In genomic region chr10:70838147-70838546, GRCm38 (mm10) we compare ENCODE assay signal across 30 mouse cellular contexts.
"Had no signal": no experiment of that assay in that cellular context is flagged by ENCODE, and none has a peak within 500 bp of the region (broad histone marks: within the 10 kb centered on the region; RNA-seq: fewer than 3 reads in every experiment).

No protein-coding gene starts in this region.

- H3K4me1 ChIP-seq: limb, embryonic 10.5 days; limb, embryonic 12.5 days; limb, embryonic 13.5 days; limb, embryonic 15.5 days; liver, embryonic 12.5 days; liver, embryonic 13.5 days; liver, embryonic 15.5 days; lung, embryonic 15.5 days; megakaryocyte, embryonic 14.5 days; midbrain, embryonic 10.5 days; midbrain, embryonic 12.5 days; midbrain, embryonic 13.5 days; neural tube, embryonic 12.5 days had no signal

- H3K4me2 ChIP-seq: limb, embryonic 12.5 days; limb, embryonic 13.5 days; limb, embryonic 15.5 days; liver, embryonic 11.5 days; liver, embryonic 12.5 days; liver, embryonic 13.5 days; liver, embryonic 15.5 days; lung, embryonic 14.5 days; lung, embryonic 15.5 days; midbrain, embryonic 12.5 days; midbrain, embryonic 13.5 days; neural tube, embryonic 12.5 days had no signal

- ATAC-seq: liver, embryonic 12.5 days; liver, postnatal 0 days; lung, postnatal 0 days; midbrain, embryonic 13.5 days; midbrain, embryonic 16.5 days had no signal

- H3K4me3 ChIP-seq: limb, embryonic 10.5 days; limb, embryonic 12.5 days; limb, embryonic 13.5 days; limb, embryonic 15.5 days; liver, embryonic 12.5 days; liver, embryonic 13.5 days; liver, embryonic 15.5 days; lung, embryonic 15.5 days; megakaryocyte, embryonic 14.5 days; midbrain, embryonic 10.5 days; midbrain, embryonic 12.5 days; midbrain, embryonic 13.5 days; myocyte; neural tube, embryonic 12.5 days had no signal

- H3K27me3 ChIP-seq: limb, embryonic 12.5 days; limb, embryonic 13.5 days; limb, embryonic 15.5 days; liver, embryonic 12.5 days; liver, embryonic 13.5 days; liver, embryonic 15.5 days; lung, embryonic 15.5 days; megakaryocyte, embryonic 14.5 days; midbrain, embryonic 12.5 days; midbrain, embryonic 13.5 days; neural tube, embryonic 12.5 days had no signal

- H3K9ac ChIP-seq: limb, embryonic 12.5 days; limb, embryonic 13.5 days; limb, embryonic 15.5 days; liver, embryonic 12.5 days; liver, embryonic 13.5 days; liver, embryonic 14.5 days; liver, embryonic 15.5 days; liver, postnatal 0 days; lung, embryonic 14.5 days; lung, embryonic 15.5 days; midbrain, embryonic 12.5 days; midbrain, embryonic 13.5 days; neural tube, embryonic 12.5 days had no signal

- DNase-seq: left cerebral cortex, postnatal 4 days; liver; liver, embryonic 13.5 days; liver, postnatal 0 days; lung, adult 18-20 months; lung, adult 2 months; lung, embryonic 14.5 days; lung, postnatal 10 days; lung, postnatal 14 days; lung, postnatal 36 days; lung, postnatal 4 days; midbrain, embryonic 14.5 days had no signal

- H3K36me3 ChIP-seq: limb, embryonic 10.5 days; limb, embryonic 12.5 days; limb, embryonic 13.5 days; limb, embryonic 15.5 days; liver, embryonic 12.5 days; liver, embryonic 13.5 days; liver, embryonic 15.5 days; lung, embryonic 15.5 days; midbrain, embryonic 10.5 days; midbrain, embryonic 12.5 days; midbrain, embryonic 13.5 days; neural tube, embryonic 12.5 days had no signal

- H3K27ac ChIP-seq: limb, embryonic 10.5 days; limb, embryonic 12.5 days; limb, embryonic 13.5 days; limb, embryonic 15.5 days; liver, embryonic 12.5 days; liver, embryonic 13.5 days; liver, embryonic 14.5 days; liver, embryonic 15.5 days; lung, embryonic 15.5 days; macrophage; midbrain, embryonic 10.5 days; midbrain, embryonic 12.5 days; midbrain, embryonic 13.5 days; neural tube, embryonic 12.5 days had no signal

- H3K9me3 ChIP-seq: limb, embryonic 10.5 days; limb, embryonic 15.5 days; liver, embryonic 15.5 days; lung, embryonic 15.5 days had no signal
